Mouse (Mus musculus): Measurements from ENCODE around the gene Map3k20.

- TF ChIP-seq CTCF (IDR thresholded peaks at IDR 0.05; ENCODE audit: borderline replicate concordance, insufficient read depth, low read depth, low read length) (no peak), POLR2A (IDR thresholded peaks at IDR 0.05; ENCODE audit: borderline replicate concordance, insufficient read depth, low read length) (no peak)
These were observed 155.6 kb downstream of the Map3k20 start for GRCm38 (mm10) chr2:72441010-72441409.

Measured in cerebellum, adult 2 months (tissue).